Mouse (Mus musculus) naive thymus-derived CD4-positive, alpha-beta T cell, adult 5 months (primary cell): ENCODE measurements around the gene Zfp426. TPM values are rescaled to one million over a fixed set of nuclear protein-coding genes. Genes with fewer than 3 reads are reported as not detected.

Experiments
- polyA plus RNA-seq: library from polyadenylated mRNA; unstranded; fragments of 100-300 nt; shearing (Covaris generic); gene quantifications from one replicate; pipeline ENCODE4 v1.2.1, GENCODE M21; 2017

The Zfp426 gene
- 6.2 TPM for polyA plus RNA-seq

DNA sequence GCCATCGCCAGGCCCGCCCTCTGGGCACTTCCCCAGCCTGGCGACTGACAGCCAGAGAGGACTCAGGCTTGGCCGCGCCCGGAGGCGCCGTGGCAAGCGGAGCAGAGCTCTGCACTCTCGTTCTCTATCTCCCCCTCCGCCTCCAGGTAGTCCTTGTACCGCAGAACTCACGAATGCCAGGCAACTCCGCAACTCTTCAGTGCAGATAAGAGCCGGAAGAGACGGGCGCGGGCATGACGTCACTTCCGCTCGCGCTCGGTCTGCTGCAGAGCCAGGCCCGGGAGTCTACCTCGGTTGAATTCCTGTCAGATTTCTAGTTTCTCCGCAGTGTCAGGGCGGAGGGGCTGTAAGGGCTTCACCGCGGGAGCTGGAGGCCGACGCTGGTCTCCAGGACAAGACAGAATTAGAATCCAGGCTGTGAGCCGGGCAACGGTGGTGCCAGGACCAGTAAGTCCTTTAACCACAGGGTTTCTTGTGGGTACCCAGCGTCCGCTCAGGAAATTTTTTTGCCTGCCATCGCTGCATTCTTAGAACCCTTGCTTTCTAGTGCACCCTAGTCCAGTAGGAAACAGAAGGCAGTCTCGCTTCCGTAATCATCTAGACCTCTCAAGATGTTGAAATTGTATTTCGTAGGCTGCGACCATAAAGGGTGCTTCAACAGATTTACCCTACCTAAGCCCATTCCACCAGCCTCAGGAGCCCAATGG lies at the start of gene Zfp426:
Gene Zfp426, minus strand, starts transcription at position 220 of the 707 bp plus-strand sequence.

GRCm38 (mm10) chr9:20521306-20521957 lies 28.9 kb upstream of the Zfp426 start, which contains the start of gene Zfp266:
Gene Zfp266, minus strand, starts transcription at chr9:20521417.

DNA sequence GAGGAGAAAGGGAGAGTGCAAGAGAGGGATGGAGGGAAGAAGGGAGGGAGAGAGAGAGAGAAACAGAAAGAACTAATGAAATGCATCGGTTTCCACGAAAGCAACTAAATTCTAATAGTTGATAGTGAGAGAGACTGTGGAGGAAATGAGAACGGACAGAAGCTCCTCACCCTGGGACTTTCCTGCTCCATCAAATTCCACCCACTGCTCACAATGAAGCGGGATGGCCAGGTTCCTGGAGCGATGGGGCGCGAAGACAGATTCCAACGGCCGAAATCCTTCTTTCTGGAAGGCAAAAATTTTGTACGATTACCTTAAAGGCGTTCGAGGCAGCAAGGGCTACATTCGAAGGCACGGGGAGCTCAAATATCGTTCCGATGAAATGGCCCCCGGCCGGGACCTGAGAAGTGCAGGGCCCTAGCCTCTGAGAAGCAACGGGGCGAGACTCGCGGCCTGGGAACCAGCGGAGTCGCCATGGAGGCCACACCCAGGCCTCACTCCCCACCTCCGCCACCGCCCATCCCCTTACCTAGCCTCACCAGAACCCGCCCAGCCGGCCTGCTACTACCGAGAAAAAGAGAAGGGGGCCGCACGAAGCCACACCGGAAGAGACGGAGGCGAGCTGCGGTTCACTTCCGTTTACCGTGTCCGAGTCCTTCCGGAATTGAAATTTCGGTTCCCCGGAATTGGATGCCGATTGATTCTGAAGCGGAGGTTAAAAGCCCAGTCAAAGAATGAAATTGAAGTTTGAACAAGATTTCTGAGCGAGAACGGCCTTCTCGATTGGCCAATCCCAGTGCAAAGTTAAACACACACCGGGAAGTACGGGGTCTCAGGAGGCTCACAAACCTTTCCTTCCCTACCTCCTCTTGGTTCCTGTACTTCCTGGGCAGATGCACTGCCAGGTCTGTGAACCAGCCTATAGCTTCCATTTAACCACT lies 32.9 kb downstream of the Zfp426 start, which contains the start of gene Zfp26:
Gene Zfp26, minus strand, starts transcription at position 786 of the 941 bp plus-strand sequence.

Other genes starting within 250 kb of the Zfp426 start
- gene Olfr39, start 210.4 kb downstream of the Zfp426 start, polyA plus RNA-seq: 0.32 TPM
- gene Olfr873, start 194.2 kb downstream of the Zfp426 start, polyA plus RNA-seq: not detected
- 0.30 TPM for gene Olfr18, start 156.7 kb downstream of the Zfp426 start, polyA plus RNA-seq
- gene Zfp560, start 107.6 kb downstream of the Zfp426 start, polyA plus RNA-seq: 26.3 TPM
- gene Zfp26, start 32.6 kb downstream of the Zfp426 start, polyA plus RNA-seq: 26.6 TPM
- gene Zfp266, start 28.7 kb upstream of the Zfp426 start, polyA plus RNA-seq: 40.5 TPM
- 10.8 TPM for gene Zfp846, start 88.5 kb upstream of the Zfp426 start, polyA plus RNA-seq
- 383 TPM for gene Ubl5, start 150.1 kb upstream of the Zfp426 start, polyA plus RNA-seq
- 108 TPM for gene Fbxl12, start 152.0 kb upstream of the Zfp426 start, polyA plus RNA-seq
- gene Pin1, start 159.3 kb upstream of the Zfp426 start, polyA plus RNA-seq: 21.8 TPM